Mouse (Mus musculus): Measurements from ENCODE around the gene Slc35a1.
A peak's percentile ranks its signal among the peaks of the same experiment; 100 is the strongest.

Gene Slc35a1

GRCm38 (mm10) chr4:34653179-34653578, 34.1 kb downstream of the Slc35a1 start:
- no peak for DNase-seq (ENCODE audit: low spot score in 2 of 2)

- no peak for DNase-seq (ENCODE audit: low spot score in 2 of 2)
Observed at GRCm38 (mm10) chr4:34644779-34645178, 42.5 kb downstream of the Slc35a1 start.

GRCm38 (mm10) chr4:34640731-34641130, 46.5 kb downstream of the Slc35a1 start:
- DNase-seq (ENCODE audit: low spot score in 2 of 2) = no peak

- no peak for DNase-seq (ENCODE audit: low spot score in 2 of 2)
Observed at GRCm38 (mm10) chr4:34639745-34640364, 47.4 kb downstream of the Slc35a1 start.

- DNase-seq (ENCODE audit: low spot score in 2 of 2) = no peak
Observed at GRCm38 (mm10) chr4:34637851-34638250, 49.4 kb downstream of the Slc35a1 start.

- DNase-seq (ENCODE audit: low spot score in 2 of 2) = no peak
Observed at GRCm38 (mm10) chr4:34637386-34637785, 49.9 kb downstream of the Slc35a1 start.

- no peak for DNase-seq (ENCODE audit: low spot score in 2 of 2)
Observed at GRCm38 (mm10) chr4:34636036-34636435, 51.2 kb downstream of the Slc35a1 start.

- no peak for DNase-seq (ENCODE audit: low spot score in 2 of 2)
Observed at GRCm38 (mm10) chr4:34634129-34634528, 53.1 kb downstream of the Slc35a1 start.

- no peak for DNase-seq (ENCODE audit: low spot score in 2 of 2)
Observed at GRCm38 (mm10) chr4:34629956-34630355, 57.3 kb downstream of the Slc35a1 start.

- no peak for DNase-seq (ENCODE audit: low spot score in 2 of 2)
Observed at GRCm38 (mm10) chr4:34626401-34626800, 60.8 kb downstream of the Slc35a1 start.

- DNase-seq (ENCODE audit: low spot score in 2 of 2) = no peak
Observed at GRCm38 (mm10) chr4:34625556-34625955, 61.7 kb downstream of the Slc35a1 start.

- DNase-seq (ENCODE audit: low spot score in 2 of 2) = no peak
Observed at GRCm38 (mm10) chr4:34616146-34616545, 71.1 kb downstream of the Slc35a1 start.

- DNase-seq (ENCODE audit: low spot score in 2 of 2) = no peak
Observed at GRCm38 (mm10) chr4:34615303-34615702, 71.9 kb downstream of the Slc35a1 start.

- peak; percentile 88 to 90 for DNase-seq (ENCODE audit: low spot score in 2 of 2)
Observed at GRCm38 (mm10) chr4:34614630-34615094, 72.6 kb downstream of the Slc35a1 start, which contains the start of the genes Orc3 and Rars2. Gene Orc3, minus strand, starts transcription at chr4:34614944. Gene Rars2, plus strand, starts transcription at chr4:34614957.

GRCm38 (mm10) chr4:34613571-34614145, 73.6 kb downstream of the Slc35a1 start:
- DNase-seq (ENCODE audit: low spot score in 2 of 2) = no peak
